Mouse (Mus musculus): ENCODE results near the gene Ghrh. TPM values are rescaled to one million over a fixed set of nuclear protein-coding genes. Genes with fewer than 3 reads are reported as not detected.
"Not testable (repeated sequence)": the region's sequence is repeated elsewhere in the genome, so short reads cannot be mapped to it uniquely, and the experiment has no call there.

Gene Ghrh
- total and polyA plus RNA-seq, 3 experiments: 0.76 TPM; not detected in 2

DNA sequence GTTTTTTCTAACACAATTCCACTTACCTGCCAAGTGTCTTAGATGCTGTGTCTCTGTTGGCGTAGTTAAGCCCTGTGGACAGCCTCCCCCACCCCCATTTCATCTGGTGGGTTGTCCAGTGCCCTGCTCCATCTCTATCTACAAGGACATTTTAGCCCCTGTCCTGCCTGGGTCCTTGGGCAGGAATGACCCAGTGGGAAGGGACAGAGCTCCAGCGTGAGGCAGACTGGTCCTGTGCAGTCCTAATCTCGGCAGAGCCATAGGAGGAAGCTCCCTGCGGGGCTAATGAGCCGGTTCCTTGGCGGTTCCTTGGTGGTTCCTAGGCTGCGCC, 42.2 kb upstream of the Ghrh start:
- Histone ChIP-seq H3K4me3 (ENCODE audit: low read depth, low read length) (no peak overlapping the region), H3K36me3 (replicated peaks) (peaks cover 96% of the 10 kb centered on the region), H3K9me3 (replicated peaks) (no peaks in the 10 kb centered on the region), H3K4me1 (ENCODE audit: insufficient read depth, low read depth, low read length) (peaks cover 16% of the 10 kb centered on the region), H3K27me3 (ENCODE audit: insufficient read depth, low read length) (no peaks in the 10 kb centered on the region)
- no peak for ATAC-seq (ENCODE audit: extremely low read depth, insufficient number of reproducible peaks, low FRiP score, poor library complexity, severe bottlenecking)
- TF ChIP-seq TAL1 (conservative IDR thresholded peaks at IDR 0.05; ENCODE audit: low read depth, low read length) (no peak), GATA1 (IDR thresholded peaks at IDR 0.05; ENCODE audit: borderline replicate concordance, low read length) (no peak), CTCF (IDR thresholded peaks at IDR 0.05; ENCODE audit: low read depth, low read length) (no peak), POLR2AphosphoS5 (IDR thresholded peaks at IDR 0.05; ENCODE audit: insufficient replicate concordance, low read depth, low read length) (no peak), GATA2 (IDR thresholded peaks at IDR 0.05; ENCODE audit: borderline replicate concordance, low read depth, low read length) (no peak)
- no peak for DNase-seq (ENCODE audit: low spot score)

DNA sequence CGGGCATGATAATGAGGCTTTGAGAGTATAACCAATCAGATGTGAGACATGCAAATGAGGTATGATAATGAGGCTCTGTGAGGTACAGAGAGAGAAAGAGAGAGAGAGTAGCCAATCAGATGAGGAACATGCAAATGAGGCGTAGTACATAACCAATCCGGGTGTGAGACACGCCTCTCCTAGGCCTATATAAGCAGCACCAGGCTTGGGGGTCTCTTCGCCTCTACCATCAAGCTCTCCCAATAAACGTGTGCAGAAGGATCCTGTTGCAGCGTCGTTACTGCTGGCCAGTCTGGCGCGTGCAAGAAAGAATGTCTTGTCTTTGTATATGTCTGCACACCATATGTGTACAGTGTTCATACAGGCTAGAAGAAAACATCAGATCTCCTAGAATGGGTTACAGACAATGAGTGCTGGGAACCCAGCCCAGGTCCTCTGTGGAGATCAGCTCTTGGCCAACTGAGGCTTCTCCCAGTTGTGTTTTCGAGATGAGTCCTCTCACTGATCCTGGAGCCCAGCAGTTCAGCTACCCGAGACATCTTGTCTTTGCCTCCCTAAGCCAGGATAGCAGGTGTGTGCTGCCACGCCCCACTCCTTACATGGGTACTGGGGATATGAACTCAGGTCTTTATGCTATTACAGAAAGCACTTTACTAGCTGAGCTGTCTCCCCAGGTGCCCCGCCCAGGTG, 41.7 kb upstream of the Ghrh start:
- H3K4me3 ChIP-seq (ENCODE audit: low read depth, low read length); H3K27me3 ChIP-seq (ENCODE audit: insufficient read depth, low read length); ATAC-seq (ENCODE audit: extremely low read depth, insufficient number of reproducible peaks, low FRiP score, poor library complexity, severe bottlenecking); H3K9me3 ChIP-seq (replicated peaks); DNase-seq (ENCODE audit: low spot score): not testable (repeated sequence)
- Histone ChIP-seq H3K36me3 (replicated peaks) (peaks cover 95% of the 10 kb centered on the region), H3K4me1 (ENCODE audit: insufficient read depth, low read depth, low read length) (peaks cover 16% of the 10 kb centered on the region)

DNA sequence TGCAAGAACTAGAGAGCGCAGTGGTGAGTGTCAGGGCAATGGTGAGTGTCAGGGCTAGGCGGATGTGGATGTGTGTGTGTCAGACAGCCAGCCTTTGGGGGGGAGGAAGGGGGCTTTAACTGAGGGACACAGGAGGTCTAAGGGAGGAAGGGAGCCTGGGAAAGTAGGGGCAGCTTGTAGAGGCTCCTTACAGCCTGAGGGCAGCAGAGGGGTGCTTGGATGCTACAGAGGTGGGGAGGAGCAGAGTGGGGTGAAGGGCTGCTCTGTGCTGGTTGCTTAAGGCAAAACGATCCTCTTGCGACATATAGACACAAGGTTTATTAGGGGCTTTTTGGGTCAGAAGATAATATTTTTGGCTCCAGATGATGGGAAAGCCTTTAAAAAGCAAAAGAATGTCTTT, 37.5 kb upstream of the Ghrh start:
- peaks cover 93% of the 10 kb centered on the region for H3K36me3 ChIP-seq (replicated peaks)
- no peak overlapping the region for H3K4me3 ChIP-seq (ENCODE audit: low read depth, low read length)
- peaks cover 3% of the 10 kb centered on the region; the same call in 1 of the 2 replicates for H3K4me1 ChIP-seq (ENCODE audit: insufficient read depth, low read depth, low read length)
- no peaks in the 10 kb centered on the region for H3K9me3 ChIP-seq (replicated peaks)
- ATAC-seq (ENCODE audit: extremely low read depth, insufficient number of reproducible peaks, low FRiP score, poor library complexity, severe bottlenecking) (no peak), DNase-seq (ENCODE audit: low spot score) (no peak)
- H3K27me3 ChIP-seq (ENCODE audit: insufficient read depth, low read length): no peaks in the 10 kb centered on the region
- no peak for TF ChIP-seq POLR2AphosphoS5 (IDR thresholded peaks at IDR 0.05; ENCODE audit: insufficient replicate concordance, low read depth, low read length)
- no peak for TF ChIP-seq TAL1 (conservative IDR thresholded peaks at IDR 0.05; ENCODE audit: low read depth, low read length)
- TF ChIP-seq GATA2 (IDR thresholded peaks at IDR 0.05; ENCODE audit: borderline replicate concordance, low read depth, low read length): no peak
- no peak for TF ChIP-seq CTCF (IDR thresholded peaks at IDR 0.05; ENCODE audit: low read depth, low read length)
- no peak for TF ChIP-seq GATA1 (IDR thresholded peaks at IDR 0.05; ENCODE audit: borderline replicate concordance, low read length)

DNA sequence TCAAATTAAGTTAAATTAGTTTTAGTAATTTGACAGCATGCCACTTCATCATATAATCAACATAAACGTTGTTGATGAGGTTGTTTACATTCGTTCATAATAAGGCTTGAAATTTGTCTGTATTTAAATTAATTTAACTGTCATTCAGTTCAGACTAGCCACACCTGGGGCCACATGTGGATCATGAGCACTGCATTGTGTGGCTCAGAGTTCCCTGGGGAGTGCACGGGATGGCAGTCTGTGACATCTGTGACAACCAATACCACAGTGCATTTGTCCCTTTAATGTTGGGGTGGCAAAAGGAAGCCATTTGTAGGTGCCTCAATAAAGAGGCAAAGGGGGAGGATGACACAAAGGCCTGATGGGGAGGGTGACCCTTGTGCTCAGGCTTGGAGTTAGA, 29.7 kb upstream of the Ghrh start:
- no peak for TF ChIP-seq POLR2AphosphoS5 (IDR thresholded peaks at IDR 0.05; ENCODE audit: insufficient replicate concordance, low read depth, low read length)
- no peak for TF ChIP-seq GATA2 (IDR thresholded peaks at IDR 0.05; ENCODE audit: borderline replicate concordance, low read depth, low read length)
- no peak for TF ChIP-seq TAL1 (conservative IDR thresholded peaks at IDR 0.05; ENCODE audit: low read depth, low read length)
- no peak for TF ChIP-seq CTCF (IDR thresholded peaks at IDR 0.05; ENCODE audit: low read depth, low read length)
- no peak for TF ChIP-seq GATA1 (IDR thresholded peaks at IDR 0.05; ENCODE audit: borderline replicate concordance, low read length)
- Histone ChIP-seq H3K4me1 (ENCODE audit: insufficient read depth, low read depth, low read length) (peaks cover 10% of the 10 kb centered on the region), H3K36me3 (replicated peaks) (peaks cover 87% of the 10 kb centered on the region), H3K4me3 (ENCODE audit: low read depth, low read length) (no peak overlapping the region), H3K9me3 (replicated peaks) (peaks cover 6% of the 10 kb centered on the region), H3K27me3 (ENCODE audit: insufficient read depth, low read length) (no peaks in the 10 kb centered on the region)
- DNase-seq (ENCODE audit: low spot score) (no peak), ATAC-seq (ENCODE audit: extremely low read depth, insufficient number of reproducible peaks, low FRiP score, poor library complexity, severe bottlenecking) (no peak)

DNA sequence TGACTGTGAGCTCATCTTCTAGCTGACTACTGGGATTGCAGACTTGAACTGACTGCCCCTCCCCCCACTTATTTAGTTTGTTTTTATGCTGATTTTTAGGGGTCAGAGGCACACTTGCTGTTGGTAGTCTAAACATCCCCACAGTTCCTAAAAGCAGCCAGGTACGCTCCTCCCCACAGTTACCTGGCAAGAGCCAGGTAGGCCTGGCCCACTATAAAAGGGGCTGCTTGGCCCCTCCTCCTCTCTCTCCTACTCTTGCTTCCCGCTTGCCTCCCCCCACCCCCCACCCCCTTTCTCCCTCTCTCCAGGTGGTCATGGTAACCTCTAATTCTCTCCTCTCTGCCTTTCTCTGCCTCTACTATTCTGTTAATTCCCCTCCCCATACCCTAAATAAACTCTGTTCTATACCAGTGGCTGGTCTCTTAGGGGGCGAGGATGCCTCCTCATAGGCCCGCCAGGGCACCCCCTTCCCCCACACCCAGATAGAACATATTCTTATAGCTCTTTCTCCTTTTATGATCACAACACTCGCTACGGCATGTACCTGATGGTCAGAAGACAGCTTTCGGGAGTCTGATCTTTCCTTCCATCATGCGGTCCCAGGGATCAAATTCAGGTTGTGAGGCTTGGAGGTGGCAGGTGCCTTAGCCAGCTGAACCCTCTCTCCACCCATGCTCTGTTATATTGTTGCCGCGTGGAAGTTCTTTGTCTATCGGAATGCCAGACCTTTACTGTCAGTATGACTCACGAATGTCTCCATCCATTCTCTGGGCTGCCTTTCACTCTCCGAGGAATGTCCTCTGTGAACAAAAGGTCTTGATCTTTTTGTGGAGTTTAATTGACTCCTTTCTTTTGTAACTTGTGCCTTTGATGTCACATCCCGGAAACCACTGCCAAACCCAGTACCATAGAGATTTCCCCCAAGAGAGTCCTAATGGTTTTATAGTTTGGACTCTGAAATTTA, 28.8 kb upstream of the Ghrh start:
- TF ChIP-seq POLR2AphosphoS5 (IDR thresholded peaks at IDR 0.05; ENCODE audit: insufficient replicate concordance, low read depth, low read length) (no peak), TAL1 (conservative IDR thresholded peaks at IDR 0.05; ENCODE audit: low read depth, low read length) (no peak), GATA2 (IDR thresholded peaks at IDR 0.05; ENCODE audit: borderline replicate concordance, low read depth, low read length) (no peak), GATA1 (IDR thresholded peaks at IDR 0.05; ENCODE audit: borderline replicate concordance, low read length) (no peak), CTCF (IDR thresholded peaks at IDR 0.05; ENCODE audit: low read depth, low read length) (no peak)
- Histone ChIP-seq H3K36me3 (replicated peaks) (peaks cover 88% of the 10 kb centered on the region), H3K9me3 (replicated peaks) (peaks cover 6% of the 10 kb centered on the region), H3K27me3 (ENCODE audit: insufficient read depth, low read length) (no peaks in the 10 kb centered on the region), H3K4me3 (ENCODE audit: low read depth, low read length) (no peak overlapping the region), H3K4me1 (ENCODE audit: insufficient read depth, low read depth, low read length) (peaks cover 10% of the 10 kb centered on the region)
- ATAC-seq (ENCODE audit: extremely low read depth, insufficient number of reproducible peaks, low FRiP score, poor library complexity, severe bottlenecking) (no peak), DNase-seq (ENCODE audit: low spot score) (no peak)

DNA sequence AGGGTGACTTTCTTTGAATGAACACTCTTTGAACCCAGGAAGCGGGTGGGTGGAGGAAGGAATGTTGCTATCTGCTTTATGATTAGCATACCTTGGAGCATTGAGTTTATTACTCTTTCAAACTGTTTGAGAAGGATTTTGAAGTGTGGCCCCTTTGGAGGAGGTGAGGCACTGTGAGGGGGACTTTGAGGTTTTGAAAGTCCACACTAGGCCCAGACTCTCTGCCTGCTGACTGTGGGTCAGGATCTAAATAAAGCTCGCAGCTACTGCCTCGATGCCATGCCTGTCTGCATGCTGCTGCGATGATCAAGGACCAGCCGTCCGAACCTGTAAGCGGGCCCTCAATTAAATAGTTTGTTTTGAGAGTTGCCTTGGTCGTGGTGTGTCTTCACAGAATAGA, 27.7 kb upstream of the Ghrh start:
- H3K36me3 ChIP-seq (replicated peaks): peaks cover 89% of the 10 kb centered on the region
- no peak overlapping the region for H3K4me3 ChIP-seq (ENCODE audit: low read depth, low read length)

More for the DNA sequence above, 27.7 kb upstream of the Ghrh start:
- peaks cover 6% of the 10 kb centered on the region for H3K9me3 ChIP-seq (replicated peaks)
- no peak for ATAC-seq (ENCODE audit: extremely low read depth, insufficient number of reproducible peaks, low FRiP score, poor library complexity, severe bottlenecking)
- no peak for TF ChIP-seq GATA1 (IDR thresholded peaks at IDR 0.05; ENCODE audit: borderline replicate concordance, low read length)
- TF ChIP-seq TAL1 (conservative IDR thresholded peaks at IDR 0.05; ENCODE audit: low read depth, low read length): no peak
- no peak for TF ChIP-seq GATA2 (IDR thresholded peaks at IDR 0.05; ENCODE audit: borderline replicate concordance, low read depth, low read length)
- TF ChIP-seq CTCF (IDR thresholded peaks at IDR 0.05; ENCODE audit: low read depth, low read length): no peak
- TF ChIP-seq POLR2AphosphoS5 (IDR thresholded peaks at IDR 0.05; ENCODE audit: insufficient replicate concordance, low read depth, low read length): no peak
- H3K4me1 ChIP-seq (ENCODE audit: insufficient read depth, low read depth, low read length): peaks cover 14% of the 10 kb centered on the region
- H3K27me3 ChIP-seq (ENCODE audit: insufficient read depth, low read length): no peaks in the 10 kb centered on the region
- no peak for DNase-seq (ENCODE audit: low spot score)

Measured in G1E (cell line).